Mouse (Mus musculus) heart, embryonic 11.5 days (tissue): ENCODE results near the gene Ahcy. TPM values are rescaled to one million over a fixed set of nuclear protein-coding genes. Genes with fewer than 3 reads are reported as not detected.
"Not testable (repeated sequence)": the region's sequence is repeated elsewhere in the genome, so short reads cannot be mapped to it uniquely, and the experiment has no call there.

Experiments
- ATAC-seq: fragments of 200-750 bp; cut with Nextera tagmentation; replicated peaks from 2 replicates; pipeline ENCODE4 v1.8.0; 2017; ENCODE audit warnings: moderate library complexity; ENCODE audit not compliant: insufficient number of reproducible peaks, low FRiP score, low TSS enrichment
- H3K27ac ChIP-seq: fragments of 300-500 bp; sonication (generic); 2 replicates; pipeline ENCODE4 v1.5.1; 2014; ENCODE audit warnings: mild to moderate bottlenecking, low read depth, low read length
- H3K27me3 ChIP-seq: fragments of 300-500 bp; sonication (generic); 2 replicates; pipeline ENCODE4 v1.6.1; 2014; ENCODE audit warnings: mild to moderate bottlenecking, low read length, mixed read lengths; ENCODE audit not compliant: control insufficient read depth, insufficient read depth
- H3K36me3 ChIP-seq: fragments of 300-500 bp; sonication (generic); 2 replicates; pipeline ENCODE4 v1.6.1; 2014; ENCODE audit warnings: mild to moderate bottlenecking, low read length, moderate library complexity, mixed read lengths; ENCODE audit not compliant: control insufficient read depth, insufficient read depth
- H3K4me1 ChIP-seq: fragments of 300-500 bp; sonication (generic); 2 replicates; pipeline ENCODE4 v1.6.1; 2014; ENCODE audit warnings: low read length; ENCODE audit not compliant: control insufficient read depth, insufficient read depth
- H3K4me2 ChIP-seq: fragments of 300-500 bp; sonication (generic); 2 replicates; pipeline ENCODE4 v1.6.1; 2014; ENCODE audit warnings: mild to moderate bottlenecking, moderate library complexity
- H3K4me3 ChIP-seq: fragments of 300-500 bp; sonication (generic); 2 replicates; pipeline ENCODE4 v1.5.1; 2014; ENCODE audit warnings: low read depth, low read length
- H3K9ac ChIP-seq: fragments of 300-500 bp; sonication (generic); 2 replicates; pipeline ENCODE4 v1.6.1; 2014; ENCODE audit warnings: mild to moderate bottlenecking, low read depth, low read length, moderate library complexity
- H3K9me3 ChIP-seq: fragments of 300-500 bp; sonication (generic); replicated peaks from 2 replicates; pipeline ENCODE4 v1.6.1; 2016; ENCODE audit warnings: low read length; ENCODE audit not compliant: control insufficient read depth
- WGBS: fragments of 180-500 bp; shearing (Covaris S2); extraction: QIAGEN DNeasy Blood & Tissue Kit; methylation state at CpG from one replicate; pipeline ENCODE4 v1.1.7; 2014; ENCODE audit not compliant: insufficient replicate concordance; 5-methylcytosine and 5-hydroxymethylcytosine counted together
- polyA plus RNA-seq: library from polyadenylated mRNA; unstranded; fragments of >200 nt; fragmentation: Nextera tagmentation; extraction: Ambion mirVana; gene quantifications from 2 replicates; pipeline ENCODE4 v1.2.1, GENCODE M21; 2014

The Ahcy gene
- polyA plus RNA-seq, 1 experiment from 2014 or later = 59.0 TPM

- Histone ChIP-seq H3K4me1 (no peaks in the 10 kb centered on the region; the same call in 1 of the 2 replicates), H3K4me3 (no peak overlapping the region), H3K36me3 (peaks cover 16% of the 10 kb centered on the region), H3K27ac (no peak overlapping the region), H3K4me2 (no peak overlapping the region), H3K27me3 (no peaks in the 10 kb centered on the region), H3K9ac (no peak overlapping the region), H3K9me3 (no peaks in the 10 kb centered on the region)
- ATAC-seq = no peak
- 65% methylated on average over 1 of the region's 1 CpGs for WGBS
These were observed 16.9 kb downstream of the Ahcy start for GRCm38 (mm10) chr2:155057361-155057760.

- H3K4me2 ChIP-seq = no peak overlapping the region
- no peak for ATAC-seq
- no peak overlapping the region for H3K27ac ChIP-seq
- H3K27me3 ChIP-seq = no peaks in the 10 kb centered on the region
- WGBS = 70% methylated on average over 5 of the region's 5 CpGs
- peaks cover 8% of the 10 kb centered on the region for H3K4me1 ChIP-seq
- peaks cover 11% of the 10 kb centered on the region for H3K36me3 ChIP-seq
- no peak overlapping the region for H3K9ac ChIP-seq
- no peak overlapping the region for H3K4me3 ChIP-seq
- no peaks in the 10 kb centered on the region for H3K9me3 ChIP-seq
These were observed 18.2 kb downstream of the Ahcy start for GRCm38 (mm10) chr2:155056076-155056578.

GRCm38 (mm10) chr2:155054672-155055071 lies 19.6 kb downstream of the Ahcy start:
- no peak overlapping the region for H3K4me3 ChIP-seq
- H3K4me2 ChIP-seq = no peak overlapping the region
- no peak overlapping the region for H3K27ac ChIP-seq
- H3K36me3 ChIP-seq = peaks cover 6% of the 10 kb centered on the region; the same call in 1 of the 2 replicates
- H3K9ac ChIP-seq = no peak overlapping the region
- H3K9me3 ChIP-seq = no peaks in the 10 kb centered on the region
- ATAC-seq = no peak
- no peaks in the 10 kb centered on the region for H3K27me3 ChIP-seq
- WGBS = 79% methylated on average over 3 of the region's 3 CpGs
- H3K4me1 ChIP-seq = peaks cover 13% of the 10 kb centered on the region

GRCm38 (mm10) chr2:155053512-155053911 lies 20.8 kb downstream of the Ahcy start:
- not testable (repeated sequence) for H3K9ac ChIP-seq, H3K27ac ChIP-seq, H3K9me3 ChIP-seq, ATAC-seq, H3K4me3 ChIP-seq, H3K36me3 ChIP-seq, H3K4me2 ChIP-seq, H3K27me3 ChIP-seq
- WGBS = 85% methylated on average over 8 of the region's 8 CpGs
- H3K4me1 ChIP-seq = peaks cover 13% of the 10 kb centered on the region

- ATAC-seq = no peak
- 68% methylated on average over 2 of the region's 2 CpGs for WGBS
- no peak overlapping the region for H3K27ac ChIP-seq
These were observed 21.6 kb downstream of the Ahcy start for GRCm38 (mm10) chr2:155052681-155053080.

GRCm38 (mm10) chr2:155051622-155052351 lies 22.5 kb downstream of the Ahcy start:
- Histone ChIP-seq H3K9me3 (no peaks in the 10 kb centered on the region), H3K4me1 (peaks cover 13% of the 10 kb centered on the region), H3K4me2 (peak overlapping the region; percentile 77), H3K27me3 (no peaks in the 10 kb centered on the region), H3K27ac (no peak overlapping the region), H3K4me3 (peak overlapping the region; percentile 42; the same call in 1 of the 2 replicates), H3K36me3 (no peaks in the 10 kb centered on the region), H3K9ac (peak overlapping the region; percentile 52)
- ATAC-seq = no peak
- WGBS = 13% methylated on average over 9 of the region's 9 CpGs

More at GRCm38 (mm10) chr2:155052681-155053080, 21.6 kb downstream of the Ahcy start:
- no peak overlapping the region for H3K4me2 ChIP-seq
- H3K4me3 ChIP-seq = no peak overlapping the region
- no peaks in the 10 kb centered on the region for H3K9me3 ChIP-seq
- H3K4me1 ChIP-seq = peaks cover 13% of the 10 kb centered on the region
- no peaks in the 10 kb centered on the region for H3K36me3 ChIP-seq
- H3K9ac ChIP-seq = no peak overlapping the region
- H3K27me3 ChIP-seq = no peaks in the 10 kb centered on the region

GRCm38 (mm10) chr2:155050504-155051236 lies 23.6 kb downstream of the Ahcy start:
- under 1% methylated on average over 45 of the region's 45 CpGs for WGBS
- peak; percentile 94 for ATAC-seq
- H3K4me2 ChIP-seq = peak overlapping the region; percentile 77

GRCm38 (mm10) chr2:155050108-155050503 lies 24.2 kb downstream of the Ahcy start:
- WGBS = 23% methylated on average over 5 of the region's 5 CpGs
- Histone ChIP-seq H3K4me2 (peak overlapping the region; percentile 77), H3K4me1 (peaks cover 13% of the 10 kb centered on the region), H3K9ac (peak overlapping the region; percentile 68), H3K27ac (peak overlapping the region; percentile 22), H3K36me3 (no peaks in the 10 kb centered on the region), H3K4me3 (peak overlapping the region; percentile 42), H3K27me3 (no peaks in the 10 kb centered on the region), H3K9me3 (no peaks in the 10 kb centered on the region)
- ATAC-seq = peak; percentile 19; the same call in 1 of the 2 replicates

More at GRCm38 (mm10) chr2:155050504-155051236, 23.6 kb downstream of the Ahcy start:
- Histone ChIP-seq H3K4me3 (peak overlapping the region; percentile 42), H3K27me3 (no peaks in the 10 kb centered on the region), H3K4me1 (peaks cover 13% of the 10 kb centered on the region), H3K9me3 (no peaks in the 10 kb centered on the region), H3K36me3 (no peaks in the 10 kb centered on the region), H3K27ac (peak overlapping the region; percentile 22), H3K9ac (peak overlapping the region; percentile 68)
